Mouse (Mus musculus): ENCODE data around the gene Cers3.

Cers3 gene

GRCm38 (mm10) chr7:66779944-66780942 lies 36.9 kb downstream of the Cers3 start:
- DNase-seq (ENCODE audit: inconsistent ontology term), result no peak

GRCm38 (mm10) chr7:66786476-66786875 lies 43.2 kb downstream of the Cers3 start:
- DNase-seq (ENCODE audit: inconsistent ontology term), result no peak

- no peak for DNase-seq (ENCODE audit: inconsistent ontology term)
Measured at GRCm38 (mm10) chr7:66787816-66788215, 44.5 kb downstream of the Cers3 start.

GRCm38 (mm10) chr7:66789860-66790748 lies 46.8 kb downstream of the Cers3 start:
- no peak for DNase-seq (ENCODE audit: inconsistent ontology term)

GRCm38 (mm10) chr7:66791022-66791421 lies 47.7 kb downstream of the Cers3 start:
- DNase-seq (ENCODE audit: inconsistent ontology term), result no peak

- DNase-seq (ENCODE audit: inconsistent ontology term), result peak; percentile 43
Measured at GRCm38 (mm10) chr7:66796909-66797308, 53.6 kb downstream of the Cers3 start.

GRCm38 (mm10) chr7:66797345-66797744 lies 54.0 kb downstream of the Cers3 start:
- no peak for DNase-seq (ENCODE audit: inconsistent ontology term)

GRCm38 (mm10) chr7:66798826-66799225 lies 55.5 kb downstream of the Cers3 start:
- DNase-seq (ENCODE audit: inconsistent ontology term), result no peak

GRCm38 (mm10) chr7:66800784-66801183 lies 57.5 kb downstream of the Cers3 start:
- no peak for DNase-seq (ENCODE audit: inconsistent ontology term)

GRCm38 (mm10) chr7:66801785-66802184 lies 58.5 kb downstream of the Cers3 start:
- peak; percentile 32 for DNase-seq (ENCODE audit: inconsistent ontology term)

- no peak for DNase-seq (ENCODE audit: inconsistent ontology term)
Measured at GRCm38 (mm10) chr7:66803798-66804197, 60.5 kb downstream of the Cers3 start.

- peak; percentile 18 for DNase-seq (ENCODE audit: inconsistent ontology term)
Measured at GRCm38 (mm10) chr7:66806801-66807200, 63.5 kb downstream of the Cers3 start.

- DNase-seq (ENCODE audit: inconsistent ontology term), result no peak
Measured at GRCm38 (mm10) chr7:66810436-66810835, 67.1 kb downstream of the Cers3 start.

GRCm38 (mm10) chr7:66811294-66811693 lies 68.0 kb downstream of the Cers3 start:
- no peak for DNase-seq (ENCODE audit: inconsistent ontology term)

- DNase-seq (ENCODE audit: inconsistent ontology term), result no peak
Measured at GRCm38 (mm10) chr7:66812289-66812688, 69.0 kb downstream of the Cers3 start.

GRCm38 (mm10) chr7:66812737-66813136 lies 69.4 kb downstream of the Cers3 start:
- DNase-seq (ENCODE audit: inconsistent ontology term), result peak; percentile 72

- DNase-seq (ENCODE audit: inconsistent ontology term), result no peak
Measured at GRCm38 (mm10) chr7:66813172-66813571, 69.9 kb downstream of the Cers3 start.

- no peak for DNase-seq (ENCODE audit: inconsistent ontology term)
Measured at GRCm38 (mm10) chr7:66815526-66815925, 72.2 kb downstream of the Cers3 start.

- DNase-seq (ENCODE audit: inconsistent ontology term), result peak; percentile 38
Measured at GRCm38 (mm10) chr7:66820034-66820433, 76.7 kb downstream of the Cers3 start.

GRCm38 (mm10) chr7:66830803-66831202 lies 87.5 kb downstream of the Cers3 start:
- DNase-seq (ENCODE audit: inconsistent ontology term), result no peak

GRCm38 (mm10) chr7:66831295-66831694 lies 88.0 kb downstream of the Cers3 start:
- DNase-seq (ENCODE audit: inconsistent ontology term), result no peak

GRCm38 (mm10) chr7:66839463-66840007 lies 96.2 kb downstream of the Cers3 start, which contains the start of gene Adamts17:
Gene Adamts17 (plus strand): TSS chr7:66839735.
- DNase-seq (ENCODE audit: inconsistent ontology term), result peak; percentile 92
